Mouse (Mus musculus) erythroblast, embryonic 14.5 days (primary cell): ENCODE data around the gene Tmem184a.

Experiments
- GATA1 ChIP-seq: IDR thresholded peaks from 2 replicates; pipeline ENCODE4 v1.6.1; 2012; ENCODE audit warnings: low read length, inconsistent platforms, mixed read lengths
- TAL1 ChIP-seq: IDR thresholded peaks from 3 replicates; pipeline ENCODE4 v1.6.1; 2012; ENCODE audit warnings: low read length, inconsistent platforms, mixed read lengths

DNA sequence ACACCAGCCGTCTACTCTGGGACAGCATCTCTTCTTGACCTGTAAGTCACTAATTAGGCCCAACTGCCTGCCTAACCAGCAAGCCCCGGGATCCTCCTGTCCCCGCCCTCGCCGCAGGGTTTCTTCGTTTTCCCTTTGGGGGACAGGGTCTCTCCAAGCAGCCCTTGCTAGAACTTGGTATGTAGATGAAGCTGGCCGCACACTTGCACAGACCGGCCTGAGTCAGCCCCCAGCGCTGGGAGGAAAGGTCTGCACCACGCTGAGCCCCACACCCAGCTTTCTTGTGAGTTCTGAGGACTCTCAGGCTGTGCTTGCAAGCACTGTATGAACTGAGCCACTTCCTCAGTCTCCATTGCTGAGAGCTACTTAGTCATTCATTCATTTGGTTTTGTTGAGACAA, 4.8 kb upstream of the Tmem184a start:
- TF ChIP-seq GATA1 (no peak), TAL1 (no peak)
